ENCODE assay signal across 9 mouse cellular contexts in the genomic region with DNA sequence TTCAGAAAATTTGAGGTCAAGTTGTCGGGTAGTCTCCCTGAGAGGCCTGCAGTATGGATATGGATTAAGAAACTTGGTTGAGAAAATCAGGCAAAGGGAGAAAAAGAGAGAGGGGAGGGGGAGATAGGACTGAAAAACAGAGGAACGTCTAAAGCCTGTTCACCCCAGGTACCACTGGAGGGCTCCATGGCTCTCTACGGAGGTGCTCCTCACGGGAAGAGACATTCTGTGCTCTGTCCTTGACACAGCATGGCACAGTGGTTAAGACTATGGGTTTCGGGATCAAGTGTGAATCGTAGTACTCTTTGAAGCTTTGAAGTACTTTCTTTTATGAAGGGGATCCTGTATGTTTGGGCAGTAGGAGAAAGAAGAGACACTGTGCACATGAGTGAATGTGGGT. TPM values are rescaled to one million over a fixed set of nuclear protein-coding genes. Genes with fewer than 3 reads are reported as not detected.
DNase-seq lines count a peak whose midpoint lies in the region; ATAC-seq and TF ChIP-seq lines count a peak whose summit lies in the region.
"Had no signal": no experiment of that assay in that cellular context is flagged by ENCODE, and none has a peak within 500 bp of the region (broad histone marks: within the 10 kb centered on the region; RNA-seq: fewer than 3 reads in every experiment).

No protein-coding gene starts in this region.

- no peaks in the 10 kb centered on the region for H3K9me3 ChIP-seq in kidney, embryonic 16.5 days (ENCODE audit: low read length)
- H3K9me3 ChIP-seq in CH12.LX (replicated peaks; ENCODE audit: low read length) = no peaks in the 10 kb centered on the region
- H3K9me3 ChIP-seq in embryonic facial prominence, embryonic 11.5 days (replicated peaks; ENCODE audit: control insufficient read depth, low read length) = no peaks in the 10 kb centered on the region
- H3K9me3 ChIP-seq: limb, embryonic 15.5 days had no signal

- H3K4me3 ChIP-seq in kidney, embryonic 16.5 days (ENCODE audit: low read length) = no peak overlapping the region
- H3K4me3 ChIP-seq in CH12.LX (replicated peaks in 1 of 3; ENCODE audit: low read depth in 2 of 3, low read length in 2 of 3, poor library complexity in 1 of 3) = no peak overlapping the region
- no peak overlapping the region for H3K4me3 ChIP-seq in embryonic facial prominence, embryonic 11.5 days (ENCODE audit: low read depth, low read length)
- H3K4me3 ChIP-seq: limb, embryonic 15.5 days had no signal

- H3K79me2 ChIP-seq in CH12.LX (replicated peaks; ENCODE audit: control insufficient read depth, extremely low read depth, insufficient read depth, poor library complexity, severe bottlenecking) = no peaks in the 10 kb centered on the region

- H3K4me1 ChIP-seq in kidney, embryonic 16.5 days (ENCODE audit: insufficient read depth, low read length) = peaks cover 6% of the 10 kb centered on the region; the same call in 1 of the 2 replicates
- peaks cover 0 to 11% of the 10 kb centered on the region in 2 experiments; a peak in 1 of 4 replicates for H3K4me1 ChIP-seq in CH12.LX (ENCODE audit: control insufficient read depth in 1 of 2, insufficient read depth in 2 of 2)
- H3K4me1 ChIP-seq in embryonic facial prominence, embryonic 11.5 days (ENCODE audit: control insufficient read depth, insufficient read depth, low read length) = no peaks in the 10 kb centered on the region

- TF ChIP-seq EP300 in CH12.LX (IDR thresholded peaks at IDR 0.05; ENCODE audit: low read length) = no peak

- in situ Hi-C loops in CH12.LX (cut with MboI; ENCODE audit: low pct_ligation_motif_present, low pct_unique_long_range_greater_than_20kb, low sequenced_read_pairs) = no loop called here

- peak in 1 of 2 experiments; percentile 59; a peak in 2 of 4 replicates for TF ChIP-seq CTCF in CH12.LX (conservative IDR thresholded peaks at IDR 0.05 in 1 of 2, IDR thresholded peaks at IDR 0.05 in 1 of 2; ENCODE audit: low read depth in 2 of 2, low read length in 2 of 2)

- peak; percentile 25 for DNase-seq in kidney, postnatal 14 days
- no peak for DNase-seq in CH12.LX (ENCODE audit: extremely low read depth)
- peak; percentile 51 for DNase-seq in ZHBTc4 (ENCODE audit: low read depth, low spot score)
- peak; percentile 42 for DNase-seq in embryonic facial prominence, embryonic 11.5 days (ENCODE audit: low spot score)
- DNase-seq in thymus, postnatal 0 days (ENCODE audit: low spot score) = no peak
- no peak for DNase-seq in spleen, postnatal 4 days (ENCODE audit: low spot score in 2 of 2)
- DNase-seq in Muller cell, postnatal 12 days (ENCODE audit: inconsistent ontology term) = no peak

- peak; percentile 43 for TF ChIP-seq RAD21 in CH12.LX (IDR thresholded peaks at IDR 0.05; ENCODE audit: low read depth, low read length)

- H3K27ac ChIP-seq in kidney, embryonic 16.5 days (ENCODE audit: low read length) = no peak overlapping the region
- H3K27ac ChIP-seq in CH12.LX (ENCODE audit: insufficient read depth, low read depth) = no peak overlapping the region
- no peak overlapping the region for H3K27ac ChIP-seq in embryonic facial prominence, embryonic 11.5 days (replicated peaks; ENCODE audit: low read depth, low read length)
- H3K27ac ChIP-seq: limb, embryonic 15.5 days had no signal

- dilution Hi-C loops in CH12.LX (cut with MboI; ENCODE audit: extremely low pct_ligation_motif_present, extremely low pct_unique_long_range_greater_than_20kb, low sequenced_read_pairs) = no loop called here

- H3K4me2 ChIP-seq in kidney, embryonic 16.5 days (replicated peaks; ENCODE audit: low read depth, low read length) = no peak overlapping the region
- H3K4me2 ChIP-seq in CH12.LX (ENCODE audit: insufficient read depth, low read depth, poor library complexity, severe bottlenecking) = no peak overlapping the region
- H3K4me2 ChIP-seq in embryonic facial prominence, embryonic 11.5 days (ENCODE audit: low read depth, low read length) = no peak overlapping the region

- no peak overlapping the region for H3K9ac ChIP-seq in kidney, embryonic 16.5 days (replicated peaks; ENCODE audit: low read length)
- no peak overlapping the region for H3K9ac ChIP-seq in CH12.LX (ENCODE audit: insufficient read depth, low read depth)
- H3K9ac ChIP-seq in embryonic facial prominence, embryonic 11.5 days (replicated peaks; ENCODE audit: low read length) = no peak overlapping the region
- H3K9ac ChIP-seq: limb, embryonic 15.5 days had no signal

- H3K36me3 ChIP-seq in kidney, embryonic 16.5 days (ENCODE audit: insufficient read depth, low read length) = no peaks in the 10 kb centered on the region
- H3K36me3 ChIP-seq in CH12.LX (replicated peaks in 1 of 2; ENCODE audit: control insufficient read depth in 1 of 2, insufficient read depth in 1 of 2, low read length in 1 of 2) = peaks cover 0 to 8% of the 10 kb centered on the region in 2 experiments
- H3K36me3 ChIP-seq in embryonic facial prominence, embryonic 11.5 days (replicated peaks; ENCODE audit: control insufficient read depth, insufficient read depth, low read depth, low read length) = no peaks in the 10 kb centered on the region
- H3K36me3 ChIP-seq: limb, embryonic 15.5 days had no signal

- no peak for ATAC-seq in kidney, embryonic 16.5 days (ENCODE audit: low FRiP score, low TSS enrichment)
- no peak for ATAC-seq in embryonic facial prominence, embryonic 11.5 days (replicated peaks; ENCODE audit: insufficient number of reproducible peaks, low FRiP score, low TSS enrichment, low read depth)

- 46% methylated on average over 6 of the region's 6 CpGs for WGBS in kidney, embryonic 16.5 days
- 30% methylated on average over 6 of the region's 6 CpGs for WGBS in embryonic facial prominence, embryonic 11.5 days

- no peak for TF ChIP-seq POLR2A in CH12.LX (IDR thresholded peaks at IDR 0.05; ENCODE audit: low read depth, low read length)

- H3K27me3 ChIP-seq in kidney, embryonic 16.5 days (ENCODE audit: insufficient read depth, low read length) = peaks cover 7% of the 10 kb centered on the region; the same call in 1 of the 2 replicates
- peaks cover 21% of the 10 kb centered on the region for H3K27me3 ChIP-seq in CH12.LX (replicated peaks)
- H3K27me3 ChIP-seq in embryonic facial prominence, embryonic 11.5 days (ENCODE audit: control insufficient read depth, insufficient read depth, low read length) = peaks cover 5% of the 10 kb centered on the region; the same call in 1 of the 2 replicates

TF ChIP-seq in CH12.LX, 34 proteins besides CTCF, POLR2A, EP300 and RAD21:
- TF ChIP-seq SMC3 (IDR thresholded peaks at IDR 0.05; ENCODE audit: low read depth, low read length) = peak; percentile 39
- TF ChIP-seq JUND (conservative IDR thresholded peaks at IDR 0.05; ENCODE audit: low read depth, low read length) = no peak
- no peak for TF ChIP-seq HCFC1 (IDR thresholded peaks at IDR 0.05; ENCODE audit: low read depth, low read length)
- TF ChIP-seq GABPA (IDR thresholded peaks at IDR 0.05; ENCODE audit: insufficient replicate concordance, low read depth, low read length) = no peak
- TF ChIP-seq SIN3A (IDR thresholded peaks at IDR 0.05; ENCODE audit: low read length) = no peak
TF ChIP-seq in CH12.LX: peak in this region for 1.

RNA-seq across cellular contexts. Expression of gene Nrcam, which starts 1.2 kb away (rescaled TPM):
- 10.0 and 10.5 TPM in 2 replicates for polyA plus RNA-seq in kidney, embryonic 16.5 days (2015; fragmentation: Nextera tagmentation; extraction: Ambion mirVana)
- 0.04 and 0.13 TPM in 2 replicates for total RNA-seq in CH12.LX (2012; rRNA removed)
- total RNA-seq in CH12.LX (2014; rRNA removed) = 0.05 and 0.24 TPM in 2 replicates
- 0.33 and 0.59 TPM in 2 replicates for polyA plus RNA-seq in CH12.LX (2012; ENCODE audit: insufficient read length, low read depth)
- 21.3 and 22.3 TPM in 2 replicates for polyA plus RNA-seq in embryonic facial prominence, embryonic 11.5 days (2014; fragmentation: Nextera tagmentation; extraction: Ambion mirVana)
- polyA plus RNA-seq in thymus, postnatal 0 days (2015; fragmentation: Nextera tagmentation; extraction: Ambion mirVana) = 1.9 and 2.9 TPM in 2 replicates

Comparison
In these comparisons a context has a peak if more than half of its experiments do, and no peak if none do; other contexts are left out.
1. DNase-seq: peak in kidney, postnatal 14 days (single experiment), ZHBTc4 (single experiment) and embryonic facial prominence, embryonic 11.5 days (single experiment); none in CH12.LX (single experiment), thymus, postnatal 0 days (single experiment), spleen, postnatal 4 days (0 of 2) and Muller cell, postnatal 12 days (single experiment).